Mouse (Mus musculus) olfactory bulb, adult 2 months (tissue): ENCODE results near the gene Cldn11.
"Not testable (repeated sequence)": the region's sequence is repeated elsewhere in the genome, so short reads cannot be mapped to it uniquely, and the experiment has no call there.

ENCODE experiments used
- CTCF ChIP-seq: fragments of 200-500 bp; IDR thresholded peaks from 2 replicates; pipeline ENCODE4 v1.5.1; 2012; ENCODE audit warnings: low read depth, mild to moderate bottlenecking, low read length, moderate library complexity; ENCODE audit not compliant: insufficient read depth
- POLR2A ChIP-seq: fragments of 200-500 bp; IDR thresholded peaks from 2 replicates; pipeline ENCODE4 v1.6.1; 2012; ENCODE audit warnings: mild to moderate bottlenecking, low read depth, low read length, moderate library complexity; ENCODE audit not compliant: insufficient read depth

DNA sequence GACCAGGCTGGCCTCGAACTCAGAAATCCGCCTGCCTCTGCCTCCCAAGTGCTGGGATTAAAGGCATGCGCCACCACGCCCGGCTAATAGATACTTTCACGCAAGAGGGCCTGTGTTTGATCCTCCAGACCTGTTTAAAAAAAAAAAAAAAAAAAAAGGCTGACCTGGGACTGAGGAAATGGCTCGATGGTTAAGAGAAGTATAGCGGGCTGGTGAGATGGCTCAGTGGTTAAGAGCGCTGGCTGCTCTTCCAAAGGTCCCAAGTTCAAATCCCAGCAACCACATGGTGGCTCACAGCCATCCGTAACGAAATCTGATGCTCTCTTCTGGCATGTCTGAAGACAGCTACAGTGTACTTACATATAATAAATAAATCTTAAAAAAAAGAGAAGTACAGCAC lies 4.5 kb upstream of the Cldn11 start:
- not testable (repeated sequence) for TF ChIP-seq CTCF, POLR2A
